Mouse (Mus musculus) cerebellum, adult 11 months (tissue): ENCODE measurements around the gene Gm19684.
"Not testable (repeated sequence)": the region's sequence is repeated elsewhere in the genome, so short reads cannot be mapped to it uniquely, and the experiment has no call there.

Experiments
- DNase-seq: peaks from one replicate; pipeline ENCODE4 v3.0.0; 2022

Gm19684 gene

GRCm38 (mm10) chr17:36131516-36132265, 10.2 kb downstream of the Gm19684 start:
- DNase-seq = no peak

- DNase-seq = not testable (repeated sequence)
These were observed 14.1 kb downstream of the Gm19684 start for GRCm38 (mm10) chr17:36135421-36136231.

- not testable (repeated sequence) for DNase-seq
These were observed 14.9 kb downstream of the Gm19684 start for GRCm38 (mm10) chr17:36136299-36136848.

GRCm38 (mm10) chr17:36145111-36145860, 23.8 kb downstream of the Gm19684 start:
- DNase-seq = no peak

- DNase-seq = not testable (repeated sequence)
These were observed 24.3 kb downstream of the Gm19684 start for GRCm38 (mm10) chr17:36145861-36146156.

GRCm38 (mm10) chr17:36146937-36147336, 25.5 kb downstream of the Gm19684 start:
- DNase-seq = not testable (repeated sequence)

- DNase-seq = not testable (repeated sequence)
These were observed 27.0 kb downstream of the Gm19684 start for GRCm38 (mm10) chr17:36148468-36148867.

- not testable (repeated sequence) for DNase-seq
These were observed 29.7 kb downstream of the Gm19684 start for GRCm38 (mm10) chr17:36151200-36151599.

- no peak for DNase-seq
These were observed 33.0 kb downstream of the Gm19684 start for GRCm38 (mm10) chr17:36154271-36155149.

GRCm38 (mm10) chr17:36157782-36158181, 36.3 kb downstream of the Gm19684 start:
- not testable (repeated sequence) for DNase-seq

GRCm38 (mm10) chr17:36158264-36158663, 36.8 kb downstream of the Gm19684 start:
- DNase-seq = not testable (repeated sequence)

- DNase-seq = no peak
These were observed 39.9 kb downstream of the Gm19684 start for GRCm38 (mm10) chr17:36161129-36162051.

- DNase-seq = not testable (repeated sequence)
These were observed 45.4 kb downstream of the Gm19684 start for GRCm38 (mm10) chr17:36166901-36167300.

GRCm38 (mm10) chr17:36167306-36168038, 46.0 kb downstream of the Gm19684 start:
- no peak for DNase-seq

- DNase-seq = no peak
These were observed 46.7 kb downstream of the Gm19684 start, which contains the start of gene Gm8909 for GRCm38 (mm10) chr17:36168039-36168652. Gene Gm8909 (minus strand): TSS chr17:36168537.

GRCm38 (mm10) chr17:36169094-36169493, 47.6 kb downstream of the Gm19684 start:
- not testable (repeated sequence) for DNase-seq

- DNase-seq = no peak
These were observed 48.3 kb downstream of the Gm19684 start for GRCm38 (mm10) chr17:36169753-36170152.

GRCm38 (mm10) chr17:36170287-36170814, 48.9 kb downstream of the Gm19684 start:
- no peak for DNase-seq

- not testable (repeated sequence) for DNase-seq
These were observed 54.7 kb downstream of the Gm19684 start for GRCm38 (mm10) chr17:36176132-36176531.
